Mouse (Mus musculus): ENCODE results near the gene Zfp334.

DNA sequence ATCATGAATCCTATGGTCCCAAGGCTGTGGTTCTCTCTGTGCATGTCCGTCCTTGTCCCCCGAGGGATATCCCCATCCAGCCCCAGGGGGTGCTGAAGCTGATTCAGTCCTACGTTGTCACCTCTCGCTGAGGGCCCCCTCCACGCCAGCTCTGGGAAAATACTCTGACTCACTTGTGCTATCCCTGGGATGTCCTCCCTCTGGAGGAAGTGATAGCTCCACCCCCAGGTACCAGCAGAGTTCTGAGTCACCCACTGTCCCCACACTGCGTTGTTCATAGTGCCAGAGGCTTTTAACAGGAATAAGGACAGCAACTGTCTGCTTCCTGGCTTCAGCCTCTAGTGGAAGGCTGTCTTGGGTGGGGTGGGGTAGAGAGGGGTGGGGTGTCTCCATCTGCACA lies 17.3 kb upstream of the Zfp334 start:
- TF ChIP-seq CTCF (IDR thresholded peaks at IDR 0.05) = peak; percentile 17
- no peak; the same call in 1 of the 2 replicates for TF ChIP-seq EP300 (IDR thresholded peaks at IDR 0.05)
